Mouse (Mus musculus): ENCODE results near the gene Stx4a. TPM values are rescaled to one million over a fixed set of nuclear protein-coding genes. Genes with fewer than 3 reads are reported as not detected.

Gene Stx4a
- polyA plus RNA-seq, 1 experiment from 2014 or later, result 58.9 TPM

DNA sequence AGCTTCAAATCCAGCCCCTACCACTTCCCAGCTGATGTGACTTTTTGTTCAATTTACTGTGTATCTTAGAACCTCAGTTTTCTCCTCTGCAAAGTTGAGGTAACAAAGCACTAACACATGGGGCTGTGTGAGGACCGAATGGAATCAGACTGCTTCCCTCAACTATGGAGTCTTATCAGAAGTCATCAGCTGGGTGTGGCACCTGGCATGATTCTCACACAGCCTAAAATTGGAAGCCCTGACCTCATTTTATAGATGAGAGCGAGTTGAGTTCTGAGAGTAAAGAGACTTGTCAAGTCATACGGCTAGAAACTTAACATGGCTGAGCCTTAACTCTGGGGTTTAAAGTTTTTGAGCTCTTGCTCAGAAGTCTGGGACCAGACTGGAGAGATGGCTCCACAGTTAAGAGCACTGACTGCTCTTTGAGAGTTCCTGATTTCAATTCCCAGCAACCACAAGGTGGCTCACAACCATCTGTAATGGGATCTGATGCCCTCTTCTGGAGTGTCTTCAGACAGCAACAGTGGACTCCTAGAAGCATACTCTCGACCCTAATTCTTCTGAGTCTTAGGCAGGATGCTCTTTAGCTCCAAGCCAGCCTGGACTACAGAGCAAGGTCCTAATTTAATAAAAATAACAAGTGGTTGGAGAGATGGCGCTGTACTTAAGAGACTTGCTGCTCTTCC is 46.2 kb downstream of the Stx4a start:
- Histone ChIP-seq H3K27me3 (no peaks in the 10 kb centered on the region), H3K9me3 (replicated peaks) (no peaks in the 10 kb centered on the region), H3K4me3 (replicated peaks) (no peak overlapping the region), H3K27ac (replicated peaks) (no peak overlapping the region), H3K4me1 (peaks cover 21% of the 10 kb centered on the region), H3K36me3 (peaks cover 38% of the 10 kb centered on the region), H3K4me2 (replicated peaks) (no peak overlapping the region), H3K9ac (no peak overlapping the region)
- ATAC-seq (ENCODE audit: insufficient number of reproducible peaks, low FRiP score, low TSS enrichment, low read depth), result no peak
- WGBS, result 74% methylated on average over 5 of the region's 5 CpGs

GRCm38 (mm10) chr7:127874812-127875626 is 50.9 kb downstream of the Stx4a start:
- H3K4me2 ChIP-seq (replicated peaks), result peak overlapping the region; percentile 76
- H3K36me3 ChIP-seq, result peaks cover 29% of the 10 kb centered on the region
- H3K9me3 ChIP-seq (replicated peaks), result no peaks in the 10 kb centered on the region
- peak overlapping the region; percentile 82 for H3K4me3 ChIP-seq (replicated peaks)
- 4% methylated on average over 20 of the region's 20 CpGs for WGBS
- H3K27ac ChIP-seq (replicated peaks), result peak overlapping the region; percentile 99
- peak overlapping the region; percentile 93 for H3K9ac ChIP-seq
- no peaks in the 10 kb centered on the region for H3K27me3 ChIP-seq
- ATAC-seq (ENCODE audit: insufficient number of reproducible peaks, low FRiP score, low TSS enrichment, low read depth), result no peak
- peaks cover 23% of the 10 kb centered on the region for H3K4me1 ChIP-seq

DNA sequence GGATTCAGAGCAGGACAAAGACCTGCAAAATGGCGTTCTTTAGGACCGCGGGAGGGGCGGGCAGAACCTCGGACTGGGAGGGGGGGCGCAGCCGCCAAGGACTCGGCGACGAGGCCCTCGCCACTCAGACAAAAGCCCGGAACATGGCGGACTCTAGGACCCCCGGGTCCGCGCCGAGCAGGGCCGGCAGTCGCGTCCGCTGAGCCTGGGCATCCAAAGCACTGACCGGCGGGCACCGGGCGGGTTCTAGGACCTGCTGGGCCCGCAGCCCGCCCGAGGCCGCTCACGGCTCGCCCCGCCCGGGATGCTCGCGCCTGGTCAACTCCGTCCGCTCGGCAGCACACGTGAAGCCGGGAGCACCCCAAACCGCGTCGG is 51.5 kb downstream of the Stx4a start:
- H3K9ac ChIP-seq, result peak overlapping the region; percentile 93
- WGBS, result under 1% methylated on average over 43 of the region's 43 CpGs

GRCm38 (mm10) chr7:127876041-127876466 is 52.0 kb downstream of the Stx4a start, which contains the start of gene Zfp646:
Gene Zfp646, plus strand, starts transcription at chr7:127876221.
- Histone ChIP-seq H3K9me3 (replicated peaks) (no peaks in the 10 kb centered on the region), H3K9ac (peak within 1 kb of the TSS; percentile 93), H3K4me1 (peaks cover 23% of the 10 kb centered on the region), H3K4me2 (replicated peaks) (peak within 1 kb of the TSS; percentile 76), H3K27me3 (no peaks in the 10 kb centered on the region), H3K36me3 (peaks cover 39% of the 10 kb centered on the region), H3K27ac (replicated peaks) (peak within 1 kb of the TSS; percentile 99), H3K4me3 (replicated peaks) (peak within 1 kb of the TSS; percentile 82)
- peak; percentile 92 for ATAC-seq (ENCODE audit: insufficient number of reproducible peaks, low FRiP score, low TSS enrichment, low read depth)
- 0% methylated on average over 40 of the region's 41 CpGs for WGBS

More for the DNA sequence above, 51.5 kb downstream of the Stx4a start:
- Histone ChIP-seq H3K4me3 (replicated peaks) (peak overlapping the region; percentile 82), H3K36me3 (peaks cover 35% of the 10 kb centered on the region), H3K9me3 (replicated peaks) (no peaks in the 10 kb centered on the region), H3K27me3 (no peaks in the 10 kb centered on the region), H3K27ac (replicated peaks) (peak overlapping the region; percentile 99), H3K4me1 (peaks cover 23% of the 10 kb centered on the region), H3K4me2 (replicated peaks) (peak overlapping the region; percentile 76)
- peak; percentile 94 for ATAC-seq (ENCODE audit: insufficient number of reproducible peaks, low FRiP score, low TSS enrichment, low read depth)

- Histone ChIP-seq H3K9ac (peak within 1 kb of the TSS; percentile 93), H3K27me3 (no peaks in the 10 kb centered on the region), H3K4me1 (peaks cover 23% of the 10 kb centered on the region), H3K4me3 (replicated peaks) (peak within 1 kb of the TSS; percentile 82), H3K4me2 (replicated peaks) (peak within 1 kb of the TSS; percentile 76), H3K36me3 (peaks cover 46% of the 10 kb centered on the region), H3K9me3 (replicated peaks) (no peaks in the 10 kb centered on the region), H3K27ac (replicated peaks) (peak within 1 kb of the TSS; percentile 99)
- ATAC-seq (ENCODE audit: insufficient number of reproducible peaks, low FRiP score, low TSS enrichment, low read depth), result peak; percentile 64
- under 1% methylated on average over 60 of the region's 60 CpGs for WGBS
Observed at GRCm38 (mm10) chr7:127876467-127877348, 52.6 kb downstream of the Stx4a start, which contains the start of gene Zfp668. Gene Zfp668, minus strand, starts transcription at chr7:127876828.

- WGBS, result 94% methylated on average over 9 of the region's 9 CpGs
- H3K9ac ChIP-seq, result no peak overlapping the region
- H3K27ac ChIP-seq (replicated peaks), result no peak overlapping the region
- ATAC-seq (ENCODE audit: insufficient number of reproducible peaks, low FRiP score, low TSS enrichment, low read depth), result no peak
- H3K4me1 ChIP-seq, result peaks cover 38% of the 10 kb centered on the region
- no peaks in the 10 kb centered on the region for H3K27me3 ChIP-seq
- H3K4me2 ChIP-seq (replicated peaks), result no peak overlapping the region
- H3K4me3 ChIP-seq (replicated peaks), result no peak overlapping the region
- no peaks in the 10 kb centered on the region for H3K9me3 ChIP-seq (replicated peaks)
- H3K36me3 ChIP-seq, result peaks cover 65% of the 10 kb centered on the region
Observed at GRCm38 (mm10) chr7:127879301-127879700, 55.2 kb downstream of the Stx4a start.

DNA sequence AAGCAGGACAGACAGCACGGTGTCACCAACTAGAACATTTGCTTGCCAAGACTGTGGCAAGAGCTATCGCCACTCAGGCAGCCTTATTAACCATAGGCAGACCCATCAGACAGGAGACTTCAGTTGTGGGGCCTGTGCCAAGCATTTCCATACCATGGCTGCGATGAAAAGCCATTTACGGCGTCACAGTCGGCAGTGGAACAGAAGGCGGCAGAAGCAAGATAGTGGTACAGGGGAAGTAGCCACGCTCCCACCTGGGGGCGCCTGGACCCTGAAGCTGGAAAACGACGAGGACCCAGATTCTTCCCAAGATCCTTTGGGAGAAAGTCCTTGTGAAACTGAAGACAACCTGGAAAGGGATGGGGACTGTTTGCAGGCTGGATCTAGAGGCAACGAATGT is 56.3 kb downstream of the Stx4a start:
- H3K36me3 ChIP-seq, result peaks cover 76% of the 10 kb centered on the region
- H3K4me3 ChIP-seq (replicated peaks), result no peak overlapping the region
- H3K9ac ChIP-seq, result no peak overlapping the region
- H3K4me2 ChIP-seq (replicated peaks), result no peak overlapping the region
- 84% methylated on average over 12 of the region's 12 CpGs for WGBS
- no peaks in the 10 kb centered on the region for H3K9me3 ChIP-seq (replicated peaks)
- no peak overlapping the region for H3K27ac ChIP-seq (replicated peaks)
- H3K27me3 ChIP-seq, result no peaks in the 10 kb centered on the region
- peaks cover 38% of the 10 kb centered on the region for H3K4me1 ChIP-seq
- ATAC-seq (ENCODE audit: insufficient number of reproducible peaks, low FRiP score, low TSS enrichment, low read depth), result no peak

DNA sequence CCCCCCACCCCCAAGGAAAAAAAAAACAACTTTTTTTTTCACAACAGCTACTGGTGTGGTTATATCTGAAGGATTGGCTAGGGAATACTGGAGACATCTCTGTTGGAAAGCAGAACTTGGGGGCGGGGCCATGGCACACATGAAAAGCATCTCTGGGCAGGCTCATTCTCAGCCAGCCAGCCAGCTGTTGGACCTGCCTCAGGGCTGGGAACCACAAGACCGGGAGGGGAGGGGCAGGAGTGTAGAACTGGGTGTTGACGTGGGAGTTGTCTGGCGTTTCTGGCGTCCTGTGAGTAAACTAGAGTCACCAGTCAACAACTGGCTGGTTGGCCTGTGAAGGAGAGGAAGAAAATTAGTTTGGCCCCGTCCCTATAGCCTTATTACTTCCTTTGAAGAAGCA is 61.9 kb downstream of the Stx4a start:
- Histone ChIP-seq H3K4me1 (peaks cover 37% of the 10 kb centered on the region), H3K9ac (no peak overlapping the region), H3K4me3 (replicated peaks) (no peak overlapping the region), H3K27ac (replicated peaks) (peak overlapping the region; percentile 6; the same call in 1 of the 2 replicates), H3K9me3 (replicated peaks) (no peaks in the 10 kb centered on the region), H3K4me2 (replicated peaks) (no peak overlapping the region), H3K36me3 (peaks cover 90% of the 10 kb centered on the region), H3K27me3 (no peaks in the 10 kb centered on the region)
- no peak for ATAC-seq (ENCODE audit: insufficient number of reproducible peaks, low FRiP score, low TSS enrichment, low read depth)
- WGBS, result 35% methylated on average over 6 of the region's 6 CpGs

DNA sequence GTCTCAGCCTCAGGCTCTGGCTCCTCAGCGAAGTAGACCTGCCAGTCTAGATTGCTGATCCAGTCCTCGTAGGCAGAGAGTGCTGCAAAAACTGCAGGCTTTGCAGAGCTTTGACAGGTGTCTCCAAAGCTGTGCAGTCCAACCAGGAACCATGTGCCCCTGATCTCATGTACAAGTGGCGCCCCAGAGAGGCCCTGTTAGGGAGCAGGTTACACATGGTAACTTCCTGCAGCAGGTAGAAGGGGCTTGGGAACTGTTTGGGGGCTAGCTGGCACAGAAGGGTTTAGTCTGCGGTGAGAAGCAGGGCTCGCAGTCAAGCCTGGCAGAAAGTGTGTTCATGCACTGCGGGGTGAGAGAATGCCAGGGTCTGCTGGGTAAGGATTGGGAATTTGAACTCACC is 62.5 kb downstream of the Stx4a start:
- ATAC-seq (ENCODE audit: insufficient number of reproducible peaks, low FRiP score, low TSS enrichment, low read depth), result no peak
- no peak overlapping the region for H3K9ac ChIP-seq

DNA sequence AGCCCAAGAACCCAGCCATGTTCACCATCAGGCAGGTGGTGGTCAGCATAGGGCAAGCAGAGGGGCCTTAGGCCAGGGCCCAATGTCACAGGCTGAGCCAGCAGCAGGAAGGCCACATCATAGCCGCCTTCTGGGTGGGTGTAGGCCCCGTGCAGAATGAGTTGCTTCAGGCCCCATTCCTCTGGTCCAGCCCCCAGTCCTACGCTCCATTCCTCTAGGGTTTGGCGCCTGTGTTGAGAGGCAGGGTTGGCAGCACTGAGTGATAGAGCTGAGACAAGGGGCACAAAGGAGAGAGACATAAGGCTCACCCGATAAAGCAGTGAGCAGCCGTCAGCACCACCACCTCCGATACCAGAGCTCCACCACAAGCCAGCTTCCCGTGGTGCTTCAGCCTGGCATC is 63.1 kb downstream of the Stx4a start:
- no peak for ATAC-seq (ENCODE audit: insufficient number of reproducible peaks, low FRiP score, low TSS enrichment, low read depth)

More for the DNA sequence above, 62.5 kb downstream of the Stx4a start:
- Histone ChIP-seq H3K27me3 (no peaks in the 10 kb centered on the region), H3K4me2 (replicated peaks) (0 out of 2 replicates have a peak overlapping the region, but pooled peaks have one; percentile 6), H3K4me3 (replicated peaks) (no peak overlapping the region), H3K9me3 (replicated peaks) (no peaks in the 10 kb centered on the region), H3K4me1 (peaks cover 37% of the 10 kb centered on the region), H3K36me3 (peaks cover 84% of the 10 kb centered on the region), H3K27ac (replicated peaks) (peak overlapping the region; percentile 6; the same call in 1 of the 2 replicates)
- 87% methylated on average over 6 of the region's 6 CpGs for WGBS

More for the DNA sequence above, 63.1 kb downstream of the Stx4a start:
- peaks cover 37% of the 10 kb centered on the region for H3K4me1 ChIP-seq
- no peak overlapping the region; the same call in 1 of the 2 replicates for H3K9ac ChIP-seq
- 0 out of 2 replicates have a peak overlapping the region, but pooled peaks have one; percentile 6 for H3K4me2 ChIP-seq (replicated peaks)
- H3K9me3 ChIP-seq (replicated peaks), result no peaks in the 10 kb centered on the region
- H3K27ac ChIP-seq (replicated peaks), result no peak overlapping the region
- 77% methylated on average over 8 of the region's 8 CpGs for WGBS
- H3K36me3 ChIP-seq, result peaks cover 78% of the 10 kb centered on the region
- H3K4me3 ChIP-seq (replicated peaks), result no peak overlapping the region
- no peaks in the 10 kb centered on the region for H3K27me3 ChIP-seq

Measured in embryonic facial prominence, embryonic 15.5 days (tissue).